Mouse (Mus musculus): Measurements from ENCODE around the gene Gm28038. TPM values are rescaled to one million over a fixed set of nuclear protein-coding genes. Genes with fewer than 3 reads are reported as not detected.
A peak's percentile ranks its signal among the peaks of the same experiment; 100 is the strongest.

The Gm28038 gene
- polyA plus RNA-seq, 1 experiment from 2014 or later = not detected

DNA sequence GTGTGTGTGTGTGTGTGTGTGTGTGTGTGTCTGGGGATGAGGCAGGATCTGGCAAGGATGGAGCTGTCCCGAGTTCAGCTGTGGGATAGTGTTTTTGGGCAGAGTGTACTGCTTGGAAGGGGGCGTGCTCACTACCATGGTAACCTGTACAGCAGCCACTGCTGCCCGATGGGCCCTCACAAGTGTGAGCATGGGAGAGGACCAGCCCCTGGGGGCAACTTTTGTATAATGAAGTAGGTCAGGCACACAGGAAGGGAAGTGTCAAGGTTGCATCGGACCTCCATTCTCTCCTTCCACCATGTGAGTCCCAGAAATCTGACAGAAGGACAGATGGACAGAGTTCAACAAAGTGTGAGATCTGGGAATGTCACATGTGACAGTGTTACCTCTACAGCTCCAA is 33.2 kb upstream of the Gm28038 start:
- peaks cover 100% of the 10 kb centered on the region for H3K36me3 ChIP-seq (replicated peaks)
- no peak for DNase-seq (ENCODE audit: low spot score)
- H3K27me3 ChIP-seq (replicated peaks; ENCODE audit: low read depth, poor library complexity, severe bottlenecking) = no peaks in the 10 kb centered on the region
- WGBS = 85% methylated on average over 4 of the region's 4 CpGs
- no peaks in the 10 kb centered on the region for H3K9me3 ChIP-seq
- H3K27ac ChIP-seq (replicated peaks) = no peak overlapping the region
- no peak overlapping the region for H3K4me3 ChIP-seq
- peaks cover 21% of the 10 kb centered on the region for H3K4me1 ChIP-seq

DNA sequence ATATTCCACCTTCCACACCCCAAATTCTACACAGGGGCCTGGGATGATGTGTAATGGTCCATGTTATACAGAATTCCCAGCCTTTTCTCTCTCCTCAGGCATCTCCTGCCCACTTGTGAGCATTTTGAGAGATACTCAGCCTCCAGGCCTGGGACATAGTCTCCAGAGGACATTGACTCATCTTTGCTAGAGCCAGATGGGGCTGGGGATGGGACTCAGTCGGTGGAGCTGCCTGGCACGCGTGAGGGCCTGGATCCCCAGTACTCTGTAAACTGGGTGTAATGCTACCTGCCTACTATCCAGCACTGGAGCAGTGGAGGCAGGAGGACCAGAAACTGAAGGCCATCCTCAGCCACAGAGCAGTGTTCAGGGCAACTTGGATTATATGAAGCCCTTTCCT is 31.7 kb upstream of the Gm28038 start:
- Histone ChIP-seq H3K9me3 (no peaks in the 10 kb centered on the region), H3K4me1 (peaks cover 18% of the 10 kb centered on the region), H3K36me3 (replicated peaks) (peaks cover 100% of the 10 kb centered on the region), H3K27ac (replicated peaks) (no peak overlapping the region), H3K4me3 (no peak overlapping the region), H3K27me3 (replicated peaks; ENCODE audit: low read depth, poor library complexity, severe bottlenecking) (no peaks in the 10 kb centered on the region)
- WGBS = 95% methylated on average over 3 of the region's 3 CpGs
- DNase-seq (ENCODE audit: low spot score) = no peak

DNA sequence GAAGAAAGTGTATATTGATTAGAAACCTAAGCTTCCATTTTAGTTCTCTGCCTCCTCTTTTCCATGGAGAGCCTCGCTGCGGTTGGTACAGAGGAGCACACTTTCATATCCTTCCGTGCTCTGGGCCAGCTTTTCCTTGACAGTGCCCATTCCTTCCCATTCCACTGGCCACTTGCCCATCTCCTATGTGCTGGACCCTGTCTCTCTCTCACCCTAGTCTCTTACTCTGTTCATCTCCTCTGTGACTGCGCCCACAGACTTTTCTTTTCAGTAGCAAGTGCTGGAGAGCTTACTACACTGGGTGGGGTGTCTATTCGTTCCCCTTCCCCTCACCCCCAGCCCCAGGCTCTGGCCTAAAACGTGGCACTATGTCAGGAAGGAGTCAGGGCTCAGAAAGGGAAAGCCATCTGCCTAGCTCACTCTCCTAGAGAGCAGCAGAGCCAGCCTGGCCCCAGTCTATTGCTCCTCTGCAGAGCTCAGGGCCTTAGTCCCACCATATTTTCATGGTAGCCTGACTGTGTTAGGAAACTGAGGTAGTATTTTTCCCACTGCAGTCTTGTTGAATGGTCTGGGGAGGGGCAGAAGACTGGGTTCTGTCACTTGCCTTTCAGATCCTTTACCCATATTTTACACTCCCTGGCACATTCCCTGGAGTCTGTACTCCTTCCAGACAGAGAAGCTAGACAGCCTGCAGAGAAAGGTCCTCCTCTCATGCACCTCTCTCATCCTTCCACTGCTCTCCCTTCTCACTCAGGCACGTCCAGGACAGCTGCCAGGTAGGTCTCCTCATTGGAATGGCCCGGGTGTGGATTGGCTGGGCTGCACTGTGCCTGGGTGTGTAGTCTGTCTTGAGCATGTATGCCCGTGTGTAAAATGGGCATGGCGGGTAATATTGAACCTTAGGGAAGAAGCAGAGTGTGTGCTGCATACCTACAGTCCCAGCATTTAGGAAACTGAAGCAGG is 30.4 kb upstream of the Gm28038 start:
- Histone ChIP-seq H3K9me3 (no peaks in the 10 kb centered on the region), H3K4me3 (no peak overlapping the region), H3K36me3 (replicated peaks) (peaks cover 100% of the 10 kb centered on the region), H3K27me3 (replicated peaks; ENCODE audit: low read depth, poor library complexity, severe bottlenecking) (no peaks in the 10 kb centered on the region), H3K4me1 (peaks cover 10% of the 10 kb centered on the region), H3K27ac (replicated peaks) (no peak overlapping the region)
- DNase-seq (ENCODE audit: low spot score) = no peak
- WGBS = 91% methylated on average over 10 of the region's 10 CpGs

DNA sequence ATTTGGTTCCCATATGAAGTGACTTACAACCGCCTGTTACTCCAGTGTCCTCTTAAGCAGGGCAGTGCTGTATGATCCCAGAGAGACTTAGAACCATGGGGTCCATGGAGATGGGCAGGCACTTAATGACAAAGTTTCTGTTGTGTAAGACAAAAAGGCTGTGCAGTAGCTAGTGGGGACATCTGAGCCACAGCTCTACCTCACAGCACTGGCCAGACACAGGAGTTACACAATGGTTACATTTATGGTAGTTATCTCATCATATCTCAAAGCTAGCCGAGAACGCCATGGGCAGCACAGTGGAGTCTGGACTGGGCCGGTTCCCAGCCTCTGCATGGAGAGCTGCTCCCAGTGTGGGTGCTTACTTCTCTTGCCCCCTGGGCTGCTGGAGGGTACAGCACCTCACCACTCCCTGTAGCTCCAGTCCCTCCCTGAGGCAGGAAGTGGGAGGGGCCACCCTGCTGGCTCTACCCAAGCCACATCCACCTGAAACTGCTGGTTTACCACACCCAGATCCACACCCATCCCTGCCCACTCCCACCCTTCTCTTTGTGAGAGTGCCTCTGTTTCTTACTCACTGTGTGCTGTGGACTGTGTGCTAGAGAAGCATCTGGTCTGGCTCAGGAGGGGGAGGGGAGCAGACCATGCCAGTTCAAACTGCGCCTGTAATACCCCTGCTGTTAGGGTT is 29.3 kb upstream of the Gm28038 start:
- H3K36me3 ChIP-seq (replicated peaks) = peaks cover 100% of the 10 kb centered on the region

DNA sequence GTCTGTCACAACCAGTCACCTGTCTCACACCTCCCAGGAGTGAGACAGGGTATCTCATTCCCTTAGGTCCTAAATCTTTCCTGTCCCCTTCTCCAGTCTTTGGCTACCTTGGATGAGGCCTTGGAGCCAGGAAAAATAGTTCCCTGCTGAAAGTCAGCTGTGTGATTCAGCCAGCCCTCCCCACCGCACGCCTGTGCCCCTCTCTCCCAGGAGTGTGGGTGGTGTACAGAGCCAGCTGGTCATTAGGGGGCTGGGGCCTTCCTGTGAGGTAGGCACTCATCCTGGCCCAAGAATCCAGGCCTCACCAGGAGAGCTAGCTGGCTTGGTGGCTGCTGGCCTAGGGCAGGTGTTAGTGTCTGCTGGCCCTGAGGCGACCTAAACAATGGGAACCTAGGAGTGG is 28.3 kb upstream of the Gm28038 start:
- no peaks in the 10 kb centered on the region for H3K9me3 ChIP-seq
- peaks cover 100% of the 10 kb centered on the region for H3K36me3 ChIP-seq (replicated peaks)
- H3K27me3 ChIP-seq (replicated peaks; ENCODE audit: low read depth, poor library complexity, severe bottlenecking) = no peaks in the 10 kb centered on the region
- no peak overlapping the region for H3K4me3 ChIP-seq
- H3K27ac ChIP-seq (replicated peaks) = no peak overlapping the region
- WGBS = 82% methylated on average over 3 of the region's 3 CpGs
- DNase-seq (ENCODE audit: low spot score) = no peak
- peaks cover 10% of the 10 kb centered on the region for H3K4me1 ChIP-seq

More for the DNA sequence above, 29.3 kb upstream of the Gm28038 start:
- Histone ChIP-seq H3K4me3 (no peak overlapping the region), H3K27ac (replicated peaks) (peak overlapping the region; percentile 30; the same call in 1 of the 2 replicates), H3K4me1 (peaks cover 10% of the 10 kb centered on the region), H3K9me3 (no peaks in the 10 kb centered on the region), H3K27me3 (replicated peaks; ENCODE audit: low read depth, poor library complexity, severe bottlenecking) (no peaks in the 10 kb centered on the region)
- WGBS = 77% methylated on average over 5 of the region's 5 CpGs
- no peak for DNase-seq (ENCODE audit: low spot score)

DNA sequence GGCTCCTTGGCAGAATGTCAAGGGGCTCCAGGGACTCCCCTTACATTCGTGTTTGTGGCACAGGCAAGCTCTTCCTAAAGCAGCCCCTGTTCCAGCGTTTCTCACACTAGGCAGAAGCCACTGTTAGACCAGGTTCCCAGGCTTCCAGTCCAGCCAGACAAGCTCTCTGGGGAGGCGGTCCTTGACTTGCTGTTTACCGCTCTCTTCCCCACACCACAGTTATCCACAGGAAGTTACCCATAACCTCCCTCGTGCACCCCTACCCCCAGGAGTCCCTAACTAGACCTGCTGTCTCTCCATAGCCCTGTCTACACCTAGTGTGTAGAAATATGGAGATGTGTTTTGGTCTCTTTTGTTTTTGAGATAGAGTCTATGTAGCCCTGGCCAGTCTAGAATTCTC is 27.0 kb upstream of the Gm28038 start:
- no peak for DNase-seq (ENCODE audit: low spot score)
- Histone ChIP-seq H3K27me3 (replicated peaks; ENCODE audit: low read depth, poor library complexity, severe bottlenecking) (no peaks in the 10 kb centered on the region), H3K4me1 (peaks cover 10% of the 10 kb centered on the region), H3K9me3 (no peaks in the 10 kb centered on the region), H3K4me3 (no peak overlapping the region), H3K27ac (replicated peaks) (no peak overlapping the region), H3K36me3 (replicated peaks) (peaks cover 100% of the 10 kb centered on the region)
- 83% methylated on average over 5 of the region's 5 CpGs for WGBS

DNA sequence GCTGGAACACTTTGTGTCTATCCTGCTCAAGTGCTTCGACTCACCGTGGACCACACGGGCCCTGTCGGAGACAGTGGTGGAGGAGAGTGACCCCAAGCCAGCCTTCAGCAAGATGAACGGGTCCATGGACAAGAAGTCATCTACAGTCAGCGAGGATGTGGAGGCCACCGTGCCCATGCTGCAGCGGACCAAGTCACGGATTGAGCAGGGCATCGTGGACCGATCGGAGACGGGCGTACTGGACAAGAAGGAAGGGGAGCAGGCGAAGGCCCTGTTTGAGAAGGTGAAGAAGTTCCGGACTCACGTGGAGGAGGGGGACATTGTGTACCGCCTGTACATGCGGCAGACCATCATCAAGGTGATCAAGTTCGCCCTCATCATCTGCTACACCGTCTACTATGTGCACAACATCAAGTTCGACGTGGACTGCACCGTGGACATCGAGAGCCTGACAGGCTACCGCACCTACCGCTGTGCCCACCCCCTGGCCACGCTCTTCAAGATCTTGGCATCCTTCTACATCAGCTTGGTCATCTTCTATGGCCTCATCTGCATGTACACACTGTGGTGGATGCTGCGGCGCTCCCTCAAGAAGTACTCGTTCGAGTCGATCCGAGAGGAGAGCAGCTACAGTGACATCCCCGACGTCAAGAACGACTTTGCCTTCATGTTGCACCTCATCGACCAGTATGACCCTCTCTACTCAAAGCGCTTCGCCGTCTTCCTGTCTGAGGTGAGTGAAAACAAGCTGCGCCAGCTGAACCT is 25.0 kb upstream of the Gm28038 start:
- peaks cover 10% of the 10 kb centered on the region for H3K4me1 ChIP-seq
- H3K36me3 ChIP-seq (replicated peaks) = peaks cover 100% of the 10 kb centered on the region
- H3K9me3 ChIP-seq = no peaks in the 10 kb centered on the region
- no peaks in the 10 kb centered on the region for H3K27me3 ChIP-seq (replicated peaks; ENCODE audit: low read depth, poor library complexity, severe bottlenecking)
- WGBS = 95% methylated on average over 42 of the region's 42 CpGs
- no peak overlapping the region for H3K4me3 ChIP-seq
- no peak for DNase-seq (ENCODE audit: low spot score)
- H3K27ac ChIP-seq (replicated peaks) = no peak overlapping the region

DNA sequence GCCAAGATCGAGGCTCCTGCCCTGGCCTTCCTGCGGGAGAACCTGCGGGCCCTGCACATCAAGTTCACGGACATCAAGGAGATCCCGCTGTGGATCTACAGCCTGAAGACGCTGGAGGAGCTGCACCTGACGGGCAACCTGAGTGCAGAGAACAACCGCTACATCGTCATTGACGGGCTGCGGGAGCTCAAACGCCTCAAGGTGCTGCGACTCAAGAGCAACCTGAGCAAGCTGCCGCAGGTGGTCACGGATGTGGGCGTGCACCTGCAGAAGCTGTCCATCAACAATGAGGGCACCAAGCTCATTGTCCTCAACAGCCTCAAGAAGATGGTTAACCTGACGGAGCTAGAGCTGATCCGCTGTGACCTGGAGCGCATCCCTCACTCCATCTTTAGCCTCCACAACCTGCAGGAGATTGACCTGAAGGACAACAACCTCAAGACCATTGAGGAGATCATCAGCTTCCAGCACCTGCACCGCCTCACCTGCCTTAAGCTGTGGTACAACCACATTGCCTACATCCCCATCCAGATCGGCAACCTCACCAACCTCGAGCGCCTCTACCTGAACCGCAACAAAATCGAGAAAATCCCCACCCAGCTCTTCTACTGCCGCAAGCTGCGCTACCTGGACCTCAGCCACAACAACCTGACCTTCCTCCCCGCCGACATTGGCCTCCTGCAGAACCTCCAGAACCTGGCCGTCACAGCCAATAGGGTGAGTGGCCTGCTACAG is 24.1 kb upstream of the Gm28038 start:
- Histone ChIP-seq H3K36me3 (replicated peaks) (peaks cover 100% of the 10 kb centered on the region), H3K4me1 (peaks cover 4% of the 10 kb centered on the region), H3K27ac (replicated peaks) (no peak overlapping the region), H3K4me3 (no peak overlapping the region), H3K9me3 (no peaks in the 10 kb centered on the region), H3K27me3 (replicated peaks; ENCODE audit: low read depth, poor library complexity, severe bottlenecking) (no peaks in the 10 kb centered on the region)
- no peak for DNase-seq (ENCODE audit: low spot score)
- WGBS = 96% methylated on average over 30 of the region's 30 CpGs

DNA sequence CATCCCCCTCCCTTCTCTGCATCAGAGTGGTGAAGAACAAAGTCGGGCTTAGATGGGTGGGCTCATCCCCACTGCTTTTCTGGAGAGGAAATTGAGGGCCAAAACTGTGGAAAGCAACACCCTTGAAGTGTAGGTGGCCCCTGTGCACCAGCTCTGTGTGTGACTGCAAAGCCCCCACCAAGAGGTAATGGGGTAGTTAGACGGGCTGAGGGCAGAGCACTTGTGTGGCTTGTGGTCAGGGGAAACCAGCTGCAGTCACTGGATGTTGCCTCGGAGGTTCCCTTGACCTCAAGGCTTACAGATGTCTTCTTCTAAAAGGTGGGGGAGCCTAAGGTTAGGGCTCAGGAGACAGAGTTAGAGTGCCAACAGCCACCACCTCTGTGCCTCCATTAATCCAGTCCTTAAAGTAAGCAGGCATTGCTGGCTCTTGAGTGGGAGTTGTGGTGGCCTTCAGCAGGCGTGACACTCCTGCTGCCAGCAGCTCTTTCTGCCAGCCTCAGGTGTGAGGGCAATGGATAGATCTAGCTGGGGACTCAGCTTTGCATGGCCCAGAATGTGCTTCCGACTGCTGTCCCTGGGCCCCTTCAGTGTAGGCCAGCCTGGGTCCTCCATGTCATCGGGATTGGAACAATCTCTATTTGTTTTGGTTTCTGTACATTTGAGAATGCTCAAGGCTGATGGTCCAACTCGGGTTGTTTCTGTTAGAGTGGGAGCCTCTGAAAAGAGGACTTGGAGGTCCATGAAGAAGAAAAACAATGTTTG is 23.0 kb upstream of the Gm28038 start:
- Histone ChIP-seq H3K4me1 (no peaks in the 10 kb centered on the region), H3K4me3 (no peak overlapping the region), H3K36me3 (replicated peaks) (peaks cover 99% of the 10 kb centered on the region), H3K9me3 (no peaks in the 10 kb centered on the region), H3K27me3 (replicated peaks; ENCODE audit: low read depth, poor library complexity, severe bottlenecking) (no peaks in the 10 kb centered on the region), H3K27ac (replicated peaks) (no peak overlapping the region)
- DNase-seq (ENCODE audit: low spot score) = no peak
- 86% methylated on average over 7 of the region's 7 CpGs for WGBS

DNA sequence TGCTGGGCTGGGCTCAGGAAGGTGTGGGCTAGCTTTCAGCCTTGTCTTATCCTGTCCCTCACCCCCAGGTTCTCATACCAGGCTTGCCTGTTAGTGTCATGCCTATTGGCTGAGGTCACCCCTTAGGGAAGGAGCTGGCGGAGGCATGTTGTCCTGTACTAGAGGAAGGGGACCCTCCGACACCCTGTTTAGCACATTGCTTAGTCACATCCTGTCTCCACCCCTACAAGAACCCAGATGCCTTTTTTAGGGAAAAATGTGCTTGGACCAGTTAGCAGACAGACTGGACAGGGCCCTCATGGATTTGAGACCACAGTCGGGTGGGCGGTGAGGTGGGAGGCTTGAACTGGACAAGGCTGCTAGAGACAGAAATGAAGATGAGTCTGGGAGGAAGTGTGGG is 22.2 kb upstream of the Gm28038 start:
- DNase-seq (ENCODE audit: low spot score) = no peak
- 88% methylated on average over 4 of the region's 4 CpGs for WGBS
- Histone ChIP-seq H3K27me3 (replicated peaks; ENCODE audit: low read depth, poor library complexity, severe bottlenecking) (no peaks in the 10 kb centered on the region), H3K4me1 (0 out of 2 replicates have a peak, but pooled peaks cover 3% of the 10 kb centered on the region), H3K36me3 (replicated peaks) (peaks cover 99% of the 10 kb centered on the region), H3K4me3 (no peak overlapping the region), H3K9me3 (no peaks in the 10 kb centered on the region), H3K27ac (replicated peaks) (no peak overlapping the region)
